Mouse (Mus musculus): ENCODE results near the gene E130114P18Rik.

The E130114P18Rik gene

GRCm38 (mm10) chr4:97609329-97609728 is 168.5 kb downstream of the E130114P18Rik start:
- no peak for DNase-seq (ENCODE audit: low read depth, low spot score)

GRCm38 (mm10) chr4:97608728-97609127 is 169.2 kb downstream of the E130114P18Rik start:
- no peak for DNase-seq (ENCODE audit: low read depth, low spot score)

- DNase-seq (ENCODE audit: low read depth, low spot score), result no peak
These were observed 169.7 kb downstream of the E130114P18Rik start for GRCm38 (mm10) chr4:97608134-97608533.

GRCm38 (mm10) chr4:97607169-97607568 is 170.7 kb downstream of the E130114P18Rik start:
- no peak for DNase-seq (ENCODE audit: low read depth, low spot score)

GRCm38 (mm10) chr4:97606524-97606923 is 171.4 kb downstream of the E130114P18Rik start:
- no peak for DNase-seq (ENCODE audit: low read depth, low spot score)

- DNase-seq (ENCODE audit: low read depth, low spot score), result no peak
These were observed 175.3 kb downstream of the E130114P18Rik start for GRCm38 (mm10) chr4:97602579-97602978.

- peak; percentile 2 for DNase-seq (ENCODE audit: low read depth, low spot score)
These were observed 176.7 kb downstream of the E130114P18Rik start for GRCm38 (mm10) chr4:97600875-97601835.

GRCm38 (mm10) chr4:97597443-97597842 is 180.4 kb downstream of the E130114P18Rik start:
- no peak for DNase-seq (ENCODE audit: low read depth, low spot score)

GRCm38 (mm10) chr4:97596348-97596747 is 181.5 kb downstream of the E130114P18Rik start:
- DNase-seq (ENCODE audit: low read depth, low spot score), result no peak

GRCm38 (mm10) chr4:97593869-97594268 is 184.0 kb downstream of the E130114P18Rik start:
- no peak for DNase-seq (ENCODE audit: low read depth, low spot score)

GRCm38 (mm10) chr4:97589790-97590189 is 188.1 kb downstream of the E130114P18Rik start:
- no peak for DNase-seq (ENCODE audit: low read depth, low spot score)

- no peak for DNase-seq (ENCODE audit: low read depth, low spot score)
These were observed 190.4 kb downstream of the E130114P18Rik start for GRCm38 (mm10) chr4:97587412-97588010.

- DNase-seq (ENCODE audit: low read depth, low spot score), result no peak
These were observed 192.7 kb downstream of the E130114P18Rik start for GRCm38 (mm10) chr4:97585170-97585569.

- DNase-seq (ENCODE audit: low read depth, low spot score), result no peak
These were observed 193.3 kb downstream of the E130114P18Rik start for GRCm38 (mm10) chr4:97584445-97585130.

GRCm38 (mm10) chr4:97582796-97583430 is 195.0 kb downstream of the E130114P18Rik start:
- DNase-seq (ENCODE audit: low read depth, low spot score), result no peak

- no peak for DNase-seq (ENCODE audit: low read depth, low spot score)
These were observed 195.8 kb downstream of the E130114P18Rik start for GRCm38 (mm10) chr4:97582064-97582415.

- DNase-seq (ENCODE audit: low read depth, low spot score), result no peak
These were observed 196.4 kb downstream of the E130114P18Rik start for GRCm38 (mm10) chr4:97581314-97582063.

- no peak for DNase-seq (ENCODE audit: low read depth, low spot score)
These were observed 197.0 kb downstream of the E130114P18Rik start for GRCm38 (mm10) chr4:97580906-97581305.

GRCm38 (mm10) chr4:97578571-97579165 is 199.2 kb downstream of the E130114P18Rik start:
- DNase-seq (ENCODE audit: low read depth, low spot score), result no peak

GRCm38 (mm10) chr4:97577431-97577830 is 200.4 kb downstream of the E130114P18Rik start:
- no peak for DNase-seq (ENCODE audit: low read depth, low spot score)

- DNase-seq (ENCODE audit: low read depth, low spot score), result no peak
These were observed 202.4 kb downstream of the E130114P18Rik start for GRCm38 (mm10) chr4:97575447-97575846.
